Mouse (Mus musculus) thymus, postnatal 10 days (tissue): ENCODE measurements at regions not wholly inside any gene's neighbourhood (a gene's known extent, or its start where the extent isn't known, plus 50 kb on each side); places are given as distances from the start of the nearest gene placed in this dataset.

Experiments
- DNase-seq, 2 experiments: peaks; one replicate each; pipeline ENCODE4 v3.0.0; 2021; ENCODE audit warnings: low spot score in 2 of 2

DNA sequence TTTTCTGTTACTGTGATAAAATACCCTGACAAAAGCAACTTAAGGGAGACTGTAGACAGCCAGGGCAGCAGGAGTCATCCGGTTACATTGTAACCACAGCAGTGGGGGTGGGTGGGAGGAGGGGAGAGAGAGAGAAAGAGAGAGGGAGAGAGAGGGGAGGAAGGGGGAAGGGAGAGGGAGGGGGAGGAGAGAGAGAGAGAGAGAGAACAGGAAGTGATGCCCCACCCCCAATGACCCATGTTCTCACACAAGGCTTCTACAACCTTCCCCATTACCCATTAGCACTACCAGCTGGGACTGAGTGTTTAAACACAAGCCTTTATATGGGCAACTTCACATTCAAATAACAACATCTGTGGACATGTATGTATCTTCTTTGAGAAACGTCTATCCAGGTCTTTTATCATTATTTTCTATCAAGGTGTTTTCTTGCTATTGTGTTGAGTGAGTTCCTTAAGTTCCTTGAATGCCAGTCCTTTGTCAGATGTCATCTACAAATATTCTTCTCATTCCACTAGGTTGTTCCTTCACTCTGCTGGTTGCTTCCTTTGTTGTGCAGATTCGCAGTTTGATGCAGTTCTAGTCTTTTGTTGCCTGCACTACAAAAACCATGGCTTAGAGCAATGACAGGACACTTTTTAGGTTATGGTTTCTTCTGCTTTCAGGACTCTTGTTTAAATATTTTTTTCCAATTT is 274.7 kb upstream of the Ddx18 start:
- DNase-seq = peak; percentile 32 to 42

DNA sequence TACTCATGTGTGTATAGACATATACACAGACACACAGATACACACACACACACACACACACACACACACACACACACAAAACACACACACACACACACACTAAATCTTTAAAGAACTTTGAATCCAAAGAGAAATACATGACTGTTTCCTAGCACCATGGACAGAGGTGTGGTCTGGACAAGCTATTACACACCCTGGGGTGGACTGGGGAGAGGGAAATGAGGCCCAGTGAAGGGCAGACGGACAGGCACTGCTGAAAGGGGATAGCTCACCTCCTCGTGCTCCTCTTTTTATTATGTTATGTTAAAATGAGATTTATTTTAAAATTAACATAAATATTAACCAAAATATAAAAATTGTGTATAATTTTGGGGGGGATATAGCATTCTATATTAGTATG is 265.8 kb upstream of the Ddx18 start:
- DNase-seq = no peak

DNA sequence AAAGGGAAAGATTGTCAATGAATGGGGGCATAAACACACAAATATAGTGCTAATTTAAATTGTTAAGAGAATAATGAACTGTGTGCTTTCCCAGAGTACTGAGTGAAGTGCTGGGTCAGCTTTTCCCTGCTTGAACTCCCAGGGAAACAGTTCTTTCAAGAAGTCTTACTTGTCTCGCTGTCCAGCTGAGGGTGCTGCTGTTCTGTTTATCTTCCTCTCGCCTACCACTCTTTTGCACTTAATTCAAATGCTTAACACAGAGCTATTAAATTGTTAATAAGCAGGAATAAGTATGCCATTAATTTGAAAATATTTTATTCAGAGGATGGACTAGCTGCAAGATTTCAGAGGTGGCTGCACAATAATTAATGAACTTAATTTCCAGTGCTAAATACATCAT is 262.5 kb upstream of the Ddx18 start:
- DNase-seq = no peak

DNA sequence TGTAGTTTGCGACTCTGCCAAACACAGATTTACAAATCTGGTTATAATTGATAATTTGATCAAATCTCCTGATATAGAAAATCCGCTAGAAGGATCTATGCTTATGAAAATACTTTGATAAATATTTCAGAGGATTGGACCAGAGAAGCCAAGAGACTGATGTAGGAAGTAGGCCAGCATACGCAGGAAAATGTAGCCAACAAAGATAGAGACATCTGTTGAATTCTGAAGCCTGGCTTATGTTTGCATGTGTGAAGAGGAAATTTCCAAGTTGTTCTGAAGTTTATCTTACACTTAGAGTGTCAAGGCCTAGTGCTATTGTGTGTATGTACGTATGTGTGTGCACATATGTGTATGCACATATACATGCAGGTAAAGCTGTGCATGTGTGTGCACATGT is 255.2 kb upstream of the Ddx18 start:
- no peak for DNase-seq

DNA sequence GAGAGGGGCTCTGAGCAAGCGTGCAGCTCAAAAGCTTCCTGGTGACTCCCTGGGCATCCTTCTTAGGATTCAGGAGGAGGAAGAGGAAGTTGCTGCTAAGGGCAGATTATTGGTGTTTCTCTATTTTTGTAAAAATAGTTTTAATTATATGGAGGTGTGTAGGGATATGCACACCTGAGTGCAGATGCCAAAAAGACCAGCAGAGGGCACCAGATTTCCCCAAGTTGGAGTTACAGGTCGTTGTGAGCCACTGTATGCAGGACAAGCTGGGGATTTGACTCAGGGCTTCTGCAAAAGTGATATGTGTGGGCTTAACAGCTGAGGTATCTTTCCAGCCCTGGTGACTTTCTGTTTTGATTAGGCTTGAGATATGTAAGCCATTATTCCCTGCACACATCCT is 235.5 kb upstream of the Ddx18 start:
- peak; percentile 11 to 24 for DNase-seq

DNA sequence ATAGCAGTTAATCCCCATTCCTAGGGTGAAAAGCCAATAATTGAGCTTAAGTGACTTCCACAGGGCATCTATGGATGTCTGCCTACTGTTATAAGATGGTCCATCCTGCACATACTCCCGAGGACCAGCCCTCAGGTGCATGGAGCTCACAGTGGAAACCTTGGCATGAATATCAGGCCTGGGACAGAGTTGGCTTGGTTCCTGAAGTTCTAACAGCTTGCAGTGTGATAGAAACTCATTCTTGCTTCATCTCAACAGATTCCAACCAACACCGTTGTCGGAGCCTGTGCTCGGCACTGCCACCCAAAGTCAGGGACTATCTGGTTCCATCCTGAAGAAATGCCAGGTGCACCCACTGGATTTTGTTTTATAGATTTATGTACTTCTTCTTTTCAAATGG is 234.7 kb upstream of the Ddx18 start:
- DNase-seq = no peak

DNA sequence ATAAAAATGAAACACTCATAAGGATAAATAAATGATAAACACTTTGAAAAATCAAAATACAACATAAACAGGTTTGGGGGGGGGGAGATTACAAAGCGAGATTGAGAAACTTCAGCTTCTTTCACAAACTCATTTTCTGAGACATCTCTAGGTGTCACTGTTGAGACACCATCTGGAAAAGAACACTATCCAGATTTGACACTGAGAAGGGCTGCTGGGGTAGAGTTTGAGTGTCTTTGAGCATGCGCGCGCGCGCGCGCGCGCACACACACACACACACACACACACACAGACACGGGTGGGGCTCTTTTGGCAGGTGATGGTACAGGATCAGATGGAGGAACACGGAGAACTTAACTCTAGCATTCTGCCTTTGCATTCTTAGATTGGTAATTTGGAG is 230.7 kb upstream of the Ddx18 start:
- DNase-seq = peak; percentile 20 to 37

DNA sequence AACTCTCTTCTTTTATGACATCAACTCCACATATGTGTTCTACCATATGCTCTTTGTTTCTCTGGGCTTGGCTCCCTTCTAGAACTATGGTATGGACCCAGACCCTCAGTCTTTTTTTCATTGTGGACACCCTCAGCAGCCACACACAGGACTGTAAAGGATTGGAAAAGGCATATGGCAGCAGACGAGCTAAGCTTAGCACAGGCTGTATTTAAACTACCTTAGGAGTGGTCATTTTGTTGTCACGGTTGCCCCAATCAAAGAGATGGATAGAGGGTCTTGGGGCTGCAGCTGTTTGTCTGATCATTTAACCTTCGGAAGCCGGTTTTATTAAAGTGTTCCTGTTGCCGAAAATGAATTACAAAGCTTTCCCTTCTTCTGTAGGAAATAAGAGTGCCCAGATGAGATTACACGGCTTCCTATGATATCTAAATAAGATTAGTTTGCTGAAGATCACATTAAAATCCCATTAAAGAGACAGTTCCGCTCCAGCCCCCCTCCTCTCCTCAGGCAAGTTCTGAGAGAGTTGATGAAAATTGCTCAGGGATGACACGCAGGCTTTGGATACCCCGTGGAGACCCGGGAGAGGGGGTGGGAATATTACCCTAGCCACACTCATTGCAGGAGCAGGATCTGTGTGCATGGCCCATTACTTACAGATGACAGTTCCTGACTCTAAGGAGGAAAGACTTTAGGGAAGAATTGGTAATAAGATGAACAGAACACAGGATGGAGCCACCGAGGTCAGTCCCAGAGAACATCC is 227.4 kb upstream of the Ddx18 start:
- DNase-seq = no peak

DNA sequence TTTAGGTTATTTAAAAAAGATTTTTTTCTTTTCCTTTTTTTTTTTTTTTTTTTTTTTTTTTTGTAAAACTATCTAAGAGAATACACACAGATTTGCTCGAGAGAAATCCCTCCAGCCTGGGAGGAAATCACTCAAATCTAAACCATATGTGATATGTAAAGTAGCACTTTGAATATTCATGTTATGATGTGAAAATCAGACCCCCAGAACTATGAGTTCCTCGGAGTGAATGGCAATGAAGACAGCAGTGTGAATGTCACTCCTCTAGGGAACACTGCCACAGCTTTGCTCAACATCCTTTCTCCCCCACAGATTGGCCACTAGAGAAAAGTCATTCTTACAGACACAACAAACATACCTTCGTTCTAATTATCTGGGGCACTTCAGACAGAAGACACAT is 217.8 kb upstream of the Ddx18 start:
- DNase-seq = no peak

DNA sequence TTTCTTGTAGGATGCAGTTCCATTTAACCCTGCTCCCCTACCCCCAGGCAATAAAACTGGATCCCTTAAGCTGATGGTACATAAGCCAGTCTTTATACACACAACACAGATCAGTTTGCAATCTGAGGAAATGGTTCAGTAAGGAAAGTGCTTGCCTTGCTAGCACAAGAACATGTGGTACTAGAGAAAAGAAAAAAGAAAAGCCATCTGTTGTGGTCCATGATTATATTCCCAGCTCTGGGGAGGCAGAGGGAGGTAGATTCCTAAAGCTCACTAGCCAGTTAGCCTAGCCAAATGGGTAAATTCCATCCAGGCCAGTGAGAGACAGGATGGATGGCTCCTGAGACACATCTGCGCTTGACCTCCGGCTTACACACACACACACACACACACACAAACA is 206.2 kb upstream of the Ddx18 start:
- no peak for DNase-seq

DNA sequence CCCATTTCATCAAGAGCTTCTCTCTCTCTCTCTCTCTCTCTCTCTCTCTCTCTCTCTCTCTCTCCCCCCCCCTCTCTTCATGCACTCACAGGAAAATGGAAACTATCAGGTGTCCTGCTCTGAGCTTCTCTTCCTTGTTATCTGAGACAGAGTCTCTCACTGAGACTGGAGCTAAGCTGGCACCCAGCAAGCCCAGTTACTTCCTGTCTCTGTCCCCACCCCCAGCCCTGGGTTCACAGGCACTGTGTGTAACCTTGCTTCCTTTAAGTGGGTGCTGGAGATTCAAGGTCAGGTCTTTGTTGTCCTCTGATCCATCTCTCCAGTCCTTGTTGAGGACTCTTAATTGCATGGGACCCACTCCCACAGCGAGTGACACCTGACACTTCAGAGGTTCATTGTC is 203.7 kb upstream of the Ddx18 start:
- peak; percentile 43 to 52 for DNase-seq

DNA sequence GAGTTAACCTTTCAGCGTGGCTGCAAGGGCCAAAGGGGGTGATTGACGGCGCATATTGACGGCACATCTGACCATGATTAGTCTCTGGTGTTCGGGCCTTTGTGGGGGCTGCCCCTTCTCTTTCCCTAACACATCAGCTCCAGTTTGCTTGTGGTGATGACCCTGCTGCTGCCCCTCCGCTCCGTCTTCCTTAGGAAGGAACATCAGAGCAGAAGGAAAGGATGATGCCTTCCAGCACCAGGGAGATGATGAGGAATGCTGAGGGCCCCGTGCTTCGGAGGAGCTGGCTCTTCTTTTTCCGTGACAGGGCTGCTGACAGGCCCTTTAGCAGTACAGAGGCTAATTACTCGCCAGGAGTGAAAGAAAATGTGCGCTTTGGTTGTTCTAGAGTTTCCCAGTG is 203.1 kb upstream of the Ddx18 start:
- DNase-seq = no peak

DNA sequence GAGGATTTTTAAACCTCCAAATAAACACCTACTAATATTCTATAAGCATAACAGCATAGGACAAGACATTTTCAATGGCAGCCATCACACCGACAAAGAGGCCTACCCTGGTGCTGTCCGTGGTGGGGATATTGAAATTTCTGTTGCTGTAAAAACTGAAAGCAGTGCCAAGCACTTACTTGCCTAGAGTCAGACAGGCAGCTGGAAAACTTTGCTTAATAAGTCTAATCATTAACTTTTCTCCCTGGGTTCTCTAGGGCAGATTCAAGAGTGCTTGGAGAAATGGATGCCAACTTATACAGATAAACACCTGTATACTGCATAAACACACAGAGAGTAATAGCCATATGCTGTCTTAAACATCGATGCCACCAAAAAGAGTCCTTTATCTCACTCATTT is 192.3 kb upstream of the Ddx18 start:
- DNase-seq = no peak

DNA sequence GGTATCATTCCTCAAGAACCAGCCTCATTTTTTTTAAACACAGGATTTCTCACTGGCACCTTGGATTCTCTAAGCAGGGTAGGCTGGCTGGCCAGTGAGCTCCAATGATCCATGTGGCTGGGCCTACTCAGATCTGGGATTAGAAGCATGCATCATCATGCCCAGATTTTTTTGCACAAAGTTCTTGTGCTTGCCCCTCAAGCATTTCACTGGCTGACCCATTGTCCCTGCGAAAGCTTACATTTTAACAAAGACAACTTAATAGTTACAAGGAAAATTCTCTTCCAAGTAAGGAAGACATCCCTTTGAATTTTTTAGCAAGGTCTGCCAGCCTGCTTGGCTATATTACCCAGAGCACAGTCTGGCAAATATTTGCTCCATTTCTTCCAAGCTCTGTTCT is 177.4 kb upstream of the Ddx18 start:
- no peak for DNase-seq

DNA sequence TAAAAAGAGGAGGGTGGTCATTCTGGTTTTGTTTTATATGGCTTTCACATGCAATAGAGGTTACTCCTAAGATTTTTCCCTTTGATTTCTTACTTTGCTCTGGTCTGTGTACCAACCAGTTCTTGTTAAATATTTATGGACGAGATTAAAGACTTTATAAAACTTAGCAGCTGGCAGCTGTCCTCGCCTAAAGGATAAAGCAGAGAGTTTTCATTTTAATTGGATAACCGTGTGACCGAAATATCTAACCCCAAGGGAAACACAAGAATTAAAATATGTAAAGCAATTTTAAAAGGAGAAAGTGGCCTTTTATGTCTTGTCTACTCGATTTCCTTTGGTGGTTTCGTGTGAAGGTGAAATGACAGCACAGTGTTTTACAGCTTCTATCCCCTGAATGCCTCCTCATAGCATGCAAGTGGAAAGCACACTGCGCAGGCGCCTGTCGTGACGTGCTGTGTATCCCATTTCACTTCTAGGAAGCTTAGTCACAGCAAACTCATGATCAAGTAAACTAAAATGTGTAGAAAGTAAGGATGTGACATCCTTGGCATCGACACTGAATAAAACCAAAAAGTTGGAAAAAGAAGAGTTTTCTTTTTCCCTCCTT is 167.4 kb upstream of the Ddx18 start:
- no peak for DNase-seq

DNA sequence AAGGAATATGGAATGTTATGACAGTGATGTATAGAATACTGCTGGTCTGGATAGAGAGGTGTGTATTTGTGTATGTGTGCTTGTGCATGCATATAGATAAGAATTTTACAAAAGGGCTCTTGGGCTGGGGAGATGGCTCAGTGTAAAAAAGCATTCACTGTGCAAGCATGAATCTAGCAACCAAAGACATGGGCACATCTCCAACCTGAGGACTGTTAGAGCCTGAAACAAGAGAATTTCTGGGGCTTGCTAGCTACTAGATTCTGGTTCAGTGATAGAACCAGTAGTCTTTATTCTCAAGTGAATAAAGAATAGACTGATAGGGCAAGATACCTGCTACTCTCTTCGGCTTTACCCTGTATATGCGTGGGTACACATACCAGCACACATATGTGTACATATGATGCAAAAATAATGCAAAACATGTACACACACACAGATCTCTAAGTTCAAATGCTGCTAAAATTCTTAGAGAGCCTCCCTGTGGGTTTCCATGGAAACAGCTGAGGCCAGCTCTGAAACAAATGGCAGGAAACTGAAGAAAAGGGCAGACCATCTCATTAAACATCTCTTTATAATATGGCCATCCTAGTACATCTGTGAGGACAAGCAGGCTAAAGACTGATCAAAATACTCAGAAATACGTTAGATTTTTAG is 166.8 kb upstream of the Ddx18 start:
- DNase-seq = no peak

DNA sequence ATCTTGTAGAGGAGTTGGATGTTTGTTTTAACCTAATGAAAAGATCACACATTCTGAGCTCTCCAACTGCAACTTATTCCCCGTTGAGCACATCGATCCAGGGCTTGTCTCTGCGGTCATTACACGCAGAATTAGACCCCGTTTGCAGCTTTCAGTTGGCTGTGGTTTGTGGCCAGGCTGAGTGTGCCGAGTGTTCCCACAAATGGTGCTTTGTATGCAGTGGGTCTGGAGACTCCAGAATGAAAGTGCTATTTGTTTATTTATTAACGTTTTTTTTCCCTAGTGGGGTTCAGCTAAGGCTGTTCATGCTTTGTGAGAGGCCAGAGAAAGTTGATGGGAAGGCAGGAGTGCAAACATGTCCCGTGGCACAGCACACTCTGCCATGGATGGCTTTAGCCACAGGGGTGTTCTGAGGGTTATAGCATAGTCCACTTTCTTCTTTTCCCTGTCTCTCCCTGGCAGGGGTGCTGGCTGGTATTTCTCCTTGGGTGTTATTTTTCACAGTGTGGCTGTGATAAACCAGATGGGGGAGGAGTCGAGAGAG is 141.6 kb upstream of the Ddx18 start:
- DNase-seq = no peak

DNA sequence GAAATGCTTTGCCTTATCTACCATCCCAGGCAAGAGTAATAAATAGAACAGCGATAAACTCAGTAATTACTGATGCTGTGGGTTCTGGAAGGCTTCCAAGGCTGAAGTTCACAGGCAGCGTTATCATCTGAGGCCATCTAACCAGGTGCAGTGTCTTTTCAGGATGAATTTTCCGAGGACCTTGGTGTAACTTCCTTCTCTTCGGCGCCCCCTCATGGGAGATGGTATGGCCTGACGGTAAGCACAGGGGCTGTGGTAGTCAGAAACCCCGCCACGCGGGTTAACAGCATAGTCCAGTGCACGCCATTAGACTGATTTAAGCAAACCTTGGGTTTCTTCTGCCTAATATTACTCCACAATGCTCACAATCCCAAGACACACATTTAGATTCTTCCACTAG is 140.5 kb upstream of the Ddx18 start:
- DNase-seq = peak; percentile 68 to 73

DNA sequence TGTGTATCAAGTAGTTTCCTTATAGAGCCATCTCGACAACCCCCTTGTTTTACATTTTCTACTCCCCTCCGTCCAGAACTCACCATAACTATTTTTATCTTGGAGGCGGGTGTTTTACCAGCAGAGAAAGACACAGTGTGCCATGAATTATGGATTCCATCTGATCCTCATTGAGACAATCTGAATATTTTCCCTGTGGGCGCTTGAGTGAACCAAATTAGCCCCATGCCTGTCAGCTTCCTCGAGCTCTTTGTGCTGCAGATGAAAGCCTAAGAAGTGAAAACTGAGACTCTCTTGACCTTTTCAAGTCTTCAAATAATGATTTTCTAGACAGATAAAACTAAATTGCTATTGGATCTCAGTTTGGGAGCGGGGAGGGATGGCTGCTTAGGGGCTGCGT is 134.0 kb upstream of the Ddx18 start:
- DNase-seq = no peak

DNA sequence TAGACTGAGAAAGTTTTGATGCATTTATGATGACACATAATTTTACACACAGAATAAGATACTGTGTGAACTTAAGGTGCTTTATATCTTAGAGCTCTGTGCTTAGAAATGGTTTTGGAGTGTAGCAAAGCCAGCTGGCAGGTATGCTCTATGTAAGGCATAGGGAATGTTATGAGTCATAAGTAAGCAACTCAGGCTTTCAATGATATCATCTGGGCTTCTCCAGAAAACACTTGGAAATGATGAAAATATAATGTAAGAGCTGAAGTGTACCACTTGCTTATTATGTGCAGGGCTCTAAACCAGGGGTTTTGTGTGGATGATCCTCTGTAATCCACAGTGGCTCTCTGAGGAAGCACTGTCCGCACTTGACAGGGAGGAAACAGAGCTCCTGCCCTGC is 86.1 kb upstream of the Ddx18 start:
- DNase-seq = no peak

DNA sequence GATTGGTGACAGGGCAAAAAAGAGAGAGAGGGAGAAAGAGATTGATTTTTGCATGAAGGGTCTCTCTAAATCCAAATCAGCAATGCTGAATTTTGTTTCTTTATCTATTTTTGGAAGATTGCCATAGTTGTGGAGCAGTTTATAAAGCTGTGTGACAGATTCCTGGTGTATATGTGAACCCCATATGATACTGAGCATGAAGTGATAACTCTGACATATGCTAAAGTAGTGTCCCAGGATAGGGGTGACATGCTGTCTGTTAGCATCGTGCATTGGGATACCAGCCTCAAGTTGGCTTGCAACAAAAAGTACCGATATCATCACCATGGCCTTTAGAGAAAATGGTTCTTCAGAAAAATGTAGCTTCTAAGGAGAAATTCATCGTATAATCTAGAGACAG is 82.3 kb upstream of the Ddx18 start:
- DNase-seq = no peak

DNA sequence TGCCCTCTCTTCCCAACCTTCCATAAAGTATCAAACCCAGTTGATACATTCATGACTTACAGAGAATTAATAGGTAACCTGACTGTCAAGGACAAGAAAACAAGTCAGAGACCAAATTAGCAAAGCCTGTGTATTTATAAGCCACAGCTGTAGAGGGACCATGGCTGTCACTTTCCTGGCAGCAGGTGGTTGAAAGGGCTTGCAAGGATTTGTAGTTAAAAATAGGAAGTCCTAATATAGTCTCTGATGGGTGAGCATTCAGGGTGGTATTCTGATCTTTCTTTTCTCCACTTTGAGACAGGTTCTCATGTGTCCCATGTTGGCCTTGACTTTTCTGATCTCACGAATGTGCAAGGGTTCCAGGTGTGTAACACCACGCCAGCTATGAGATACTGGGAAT is 63.7 kb upstream of the Ddx18 start:
- no peak for DNase-seq
